Mouse (Mus musculus) adrenal gland, postnatal 36 days (tissue): ENCODE measurements around the gene Vmn2r93. TPM values are rescaled to one million over a fixed set of nuclear protein-coding genes. Genes with fewer than 3 reads are reported as not detected.

ENCODE experiments used
- DNase-seq, 2 experiments: peaks; one replicate each; pipeline ENCODE4 v3.0.0; 2021; ENCODE audit warnings: mixed read lengths in 1 of 2
- long read RNA-seq, 2 experiments: library from polyadenylated mRNA; stranded (forward); transcript quantifications; one replicate each; pipeline ENCODE4 v2.0.0; 2021; ENCODE audit warnings: borderline sequencing depth in 2 of 2
- total RNA-seq, 2 experiments: library from RNA; stranded (reverse); gene quantifications; 2 replicates each; pipeline ENCODE4 v1.2.3; 2021

Vmn2r93 gene
- total RNA-seq = not detected
- long read RNA-seq, experiment 1 = 0 reads
- long read RNA-seq, experiment 2 = 0 reads

DNA sequence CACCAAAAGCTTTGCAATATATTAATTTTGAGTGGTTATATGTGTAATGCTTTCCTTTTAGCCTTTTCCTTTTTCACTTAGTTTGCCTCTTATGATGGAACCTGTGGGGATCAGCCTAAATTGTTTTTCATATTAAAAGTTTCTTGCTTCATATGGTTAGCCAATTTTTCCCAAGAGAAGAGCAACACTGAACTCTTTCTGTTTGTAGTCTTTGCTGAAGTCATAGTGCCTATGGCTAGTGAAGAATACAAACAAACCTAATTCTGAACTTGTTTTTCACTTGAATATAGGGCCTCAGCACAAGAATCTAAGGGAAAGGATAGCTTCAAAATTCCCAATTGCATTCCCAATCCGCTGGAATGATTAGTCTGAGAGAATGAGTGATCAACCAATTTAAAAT, at the start of gene Vmn2r93:
Vmn2r93 (plus strand) TSS at position 301 of the 400 bp plus-strand sequence.
- no peak for DNase-seq

DNA sequence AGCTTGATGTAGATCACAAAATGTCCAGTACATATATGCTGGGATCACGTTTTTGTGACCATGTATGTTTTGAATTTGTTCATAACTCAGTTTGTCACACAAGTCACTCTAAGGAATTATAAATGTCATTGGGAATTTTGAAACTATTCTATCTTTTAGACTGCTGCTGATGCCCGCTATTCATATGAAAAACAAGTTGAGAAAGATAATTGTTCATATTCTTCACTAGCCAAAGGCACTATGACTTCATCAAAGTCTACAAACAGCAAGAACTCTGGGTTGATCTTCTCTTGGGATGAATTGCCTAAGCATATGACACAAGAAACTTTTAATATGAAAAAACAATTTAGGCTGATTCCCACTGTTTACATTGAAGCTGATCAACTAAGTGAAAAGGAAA, 20.2 kb upstream of the Vmn2r93 start, which contains the start of gene Vmn2r94:
Vmn2r94 (minus strand) TSS at position 101 of the 400 bp plus-strand sequence.
- DNase-seq = no peak

- no peak for DNase-seq
These were observed 25.1 kb downstream of the Vmn2r93 start for GRCm38 (mm10) chr17:18323031-18323430.

GRCm38 (mm10) chr17:18360007-18360406, 62.1 kb downstream of the Vmn2r93 start:
- DNase-seq = no peak

DNA sequence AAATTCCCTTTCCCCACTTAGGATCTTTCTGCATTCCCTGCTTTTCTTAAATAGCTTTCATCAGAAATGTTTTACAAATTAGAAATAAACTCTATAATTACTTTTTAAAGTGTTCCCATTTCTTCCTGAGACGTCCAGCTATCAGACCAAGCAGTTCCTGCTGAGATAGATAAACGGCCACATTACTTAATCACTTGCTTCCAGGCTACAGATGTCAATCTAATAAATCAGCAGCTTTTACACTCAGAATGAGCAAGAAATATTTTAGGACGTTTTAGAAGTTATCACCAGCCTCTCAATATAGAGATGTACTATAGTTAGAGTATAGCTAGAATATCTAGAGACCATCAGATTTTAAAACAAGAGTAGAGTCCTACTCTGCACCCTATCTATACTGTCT, 62.7 kb downstream of the Vmn2r93 start:
- DNase-seq = no peak

Other genes starting within 250 kb of the Vmn2r93 start
- not detected for gene Vmn2r124, start 248.7 kb upstream of the Vmn2r93 start, total RNA-seq
- not detected for gene Vmn2r91, start 213.1 kb upstream of the Vmn2r93 start, total RNA-seq
- gene Vmn2r92, start 146.2 kb upstream of the Vmn2r93 start, total RNA-seq = not detected
- not detected for gene Vmn2r94, start 20.3 kb upstream of the Vmn2r93 start, total RNA-seq
- gene Vmn2r95, start 126.0 kb downstream of the Vmn2r93 start, total RNA-seq = not detected